Mouse (Mus musculus) lung, postnatal 0 days (tissue): ENCODE measurements around the gene Slc2a1. TPM values are rescaled to one million over a fixed set of nuclear protein-coding genes. Genes with fewer than 3 reads are reported as not detected.

Source experiments
- ATAC-seq: fragments of 200-750 bp; cut with Nextera tagmentation; 2 replicates; pipeline ENCODE4 v1.8.0; 2017; ENCODE audit warnings: moderate library complexity
- DNase-seq: peaks from one replicate; pipeline ENCODE4 v3.0.0-alpha.2; 2016; ENCODE audit warnings: low spot score
- H3K27ac ChIP-seq: fragments of 300-500 bp; sonication (generic); 2 replicates; pipeline ENCODE4 v1.5.1; 2014; ENCODE audit warnings: antibody characterized with exemption, mild to moderate bottlenecking, low read length, mixed read lengths
- H3K27me3 ChIP-seq: fragments of 300-500 bp; sonication (generic); replicated peaks from 2 replicates; pipeline ENCODE4 v1.6.1; 2014; ENCODE audit warnings: low read length, mixed read lengths; ENCODE audit not compliant: insufficient read depth
- H3K36me3 ChIP-seq: fragments of 300-500 bp; sonication (generic); 2 replicates; pipeline ENCODE4 v1.6.1; 2014; ENCODE audit warnings: low read length, mixed read lengths; ENCODE audit not compliant: insufficient read depth
- H3K4me1 ChIP-seq: fragments of 300-500 bp; sonication (generic); 2 replicates; pipeline ENCODE4 v1.6.1; 2014; ENCODE audit warnings: antibody characterized with exemption, low read depth, low read length, mixed read lengths; ENCODE audit not compliant: insufficient read depth
- H3K4me2 ChIP-seq: fragments of 300-500 bp; sonication (generic); replicated peaks from 2 replicates; pipeline ENCODE4 v1.6.1; 2014; ENCODE audit warnings: low read depth, mild to moderate bottlenecking, low read length, moderate library complexity, mixed read lengths
- H3K4me3 ChIP-seq: fragments of 300-500 bp; sonication (generic); 2 replicates; pipeline ENCODE4 v1.5.1; 2014; ENCODE audit warnings: low read depth, low read length
- H3K9ac ChIP-seq: fragments of 300-500 bp; sonication (generic); replicated peaks from 2 replicates; pipeline ENCODE4 v1.6.1; 2014; ENCODE audit warnings: low read depth, mild to moderate bottlenecking
- H3K9me3 ChIP-seq: fragments of 300-500 bp; sonication (generic); 2 replicates; pipeline ENCODE4 v1.6.1; 2016; ENCODE audit warnings: low read length, mixed read lengths
- CTCF ChIP-seq: IDR thresholded peaks from 2 replicates; pipeline ENCODE4 v1.5.1; 2016; ENCODE audit warnings: antibody characterized with exemption, mild to moderate bottlenecking
- EP300 ChIP-seq: IDR thresholded peaks from 2 replicates; pipeline ENCODE4 v1.6.1; 2016; ENCODE audit warnings: antibody characterized with exemption, mild to moderate bottlenecking, control low read depth
- WGBS: fragments of 180-500 bp; shearing (Covaris S2); extraction: QIAGEN DNeasy Blood & Tissue Kit; methylation state at CpG from one replicate; pipeline ENCODE4 v1.1.7; 2014; 5-methylcytosine and 5-hydroxymethylcytosine counted together
- polyA plus RNA-seq: library from polyadenylated mRNA; unstranded; fragments of >200 nt; fragmentation: Nextera tagmentation; extraction: Ambion mirVana; gene quantifications from 2 replicates; pipeline ENCODE4 v1.2.1, GENCODE M21; 2015

The Slc2a1 gene
- polyA plus RNA-seq, 1 experiment from 2014 or later = 16.7 TPM

GRCm38 (mm10) chr4:119112256-119112885 lies 3.9 kb downstream of the Slc2a1 start:
- Histone ChIP-seq H3K27ac (no peak overlapping the region), H3K36me3 (no peaks in the 10 kb centered on the region), H3K27me3 (no peaks in the 10 kb centered on the region), H3K4me2 (no peak overlapping the region), H3K9ac (no peak overlapping the region), H3K9me3 (no peaks in the 10 kb centered on the region), H3K4me3 (no peak overlapping the region), H3K4me1 (peaks cover 34% of the 10 kb centered on the region)
- WGBS = 49% methylated on average over 2 of the region's 2 CpGs
- DNase-seq = no peak
- TF ChIP-seq EP300 = no peak
- no peak for TF ChIP-seq CTCF
- no peak for ATAC-seq

- TF ChIP-seq EP300 = no peak
- TF ChIP-seq CTCF = no peak
- Histone ChIP-seq H3K4me1 (peaks cover 24% of the 10 kb centered on the region), H3K4me2 (no peak overlapping the region), H3K36me3 (no peaks in the 10 kb centered on the region), H3K27me3 (no peaks in the 10 kb centered on the region), H3K9me3 (no peaks in the 10 kb centered on the region), H3K9ac (no peak overlapping the region), H3K27ac (0 out of 2 replicates have a peak overlapping the region, but pooled peaks have one; percentile 15), H3K4me3 (no peak overlapping the region)
- WGBS = 42% methylated on average over 6 of the region's 6 CpGs
- DNase-seq (peak; percentile 52), ATAC-seq (peak; percentile 27; the same call in 1 of the 2 replicates)
Measured at GRCm38 (mm10) chr4:119115611-119116070, 7.1 kb downstream of the Slc2a1 start.

- 71% methylated on average over 1 of the region's 1 CpGs for WGBS
- Histone ChIP-seq H3K4me2 (no peak overlapping the region), H3K9me3 (no peaks in the 10 kb centered on the region), H3K9ac (no peak overlapping the region), H3K36me3 (no peaks in the 10 kb centered on the region), H3K27ac (peak overlapping the region; percentile 47), H3K27me3 (no peaks in the 10 kb centered on the region), H3K4me1 (peaks cover 20% of the 10 kb centered on the region; the same call in 1 of the 2 replicates), H3K4me3 (no peak overlapping the region)
- no peak for TF ChIP-seq EP300
- peak; percentile 35 for TF ChIP-seq CTCF
- ATAC-seq (no peak), DNase-seq (no peak)
Measured at GRCm38 (mm10) chr4:119116336-119116735, 7.8 kb downstream of the Slc2a1 start.

GRCm38 (mm10) chr4:119117571-119117970 lies 9.1 kb downstream of the Slc2a1 start:
- DNase-seq = no peak
- no peak for ATAC-seq
- 82% methylated on average over 5 of the region's 5 CpGs for WGBS
- H3K9me3 ChIP-seq = no peaks in the 10 kb centered on the region
- TF ChIP-seq EP300 (no peak), CTCF (no peak)
- no peak overlapping the region for H3K27ac ChIP-seq
- H3K4me2 ChIP-seq = no peak overlapping the region
- no peak overlapping the region for H3K4me3 ChIP-seq
- H3K9ac ChIP-seq = no peak overlapping the region
- no peaks in the 10 kb centered on the region for H3K27me3 ChIP-seq
- H3K36me3 ChIP-seq = peaks cover 3% of the 10 kb centered on the region; the same call in 1 of the 2 replicates
- H3K4me1 ChIP-seq = peaks cover 16% of the 10 kb centered on the region; the same call in 1 of the 2 replicates

- Histone ChIP-seq H3K36me3 (peaks cover 5% of the 10 kb centered on the region; the same call in 1 of the 2 replicates), H3K4me2 (no peak overlapping the region), H3K27me3 (no peaks in the 10 kb centered on the region), H3K9me3 (no peaks in the 10 kb centered on the region), H3K27ac (no peak overlapping the region), H3K4me3 (no peak overlapping the region), H3K9ac (no peak overlapping the region), H3K4me1 (peaks cover 16% of the 10 kb centered on the region; the same call in 1 of the 2 replicates)
- ATAC-seq = peak; percentile 19; the same call in 1 of the 2 replicates
- DNase-seq = no peak
- TF ChIP-seq CTCF = no peak
- no peak for TF ChIP-seq EP300
- WGBS = 43% methylated on average over 4 of the region's 4 CpGs
Measured at GRCm38 (mm10) chr4:119118659-119119077, 10.2 kb downstream of the Slc2a1 start.

- no peak overlapping the region for H3K4me2 ChIP-seq
- no peak overlapping the region for H3K9ac ChIP-seq
- no peak overlapping the region for H3K4me3 ChIP-seq
- TF ChIP-seq CTCF = no peak
- TF ChIP-seq EP300 = no peak
- ATAC-seq = no peak
- peaks cover 16% of the 10 kb centered on the region; the same call in 1 of the 2 replicates for H3K4me1 ChIP-seq
- H3K9me3 ChIP-seq = no peaks in the 10 kb centered on the region
- WGBS = 65% methylated on average over 5 of the region's 5 CpGs
- H3K27me3 ChIP-seq = no peaks in the 10 kb centered on the region
- peaks cover 5% of the 10 kb centered on the region; the same call in 1 of the 2 replicates for H3K36me3 ChIP-seq
- H3K27ac ChIP-seq = no peak overlapping the region
- no peak for DNase-seq
Measured at GRCm38 (mm10) chr4:119119354-119119753, 10.8 kb downstream of the Slc2a1 start.
